ENCODE assay signal across 14 mouse cellular contexts in the genomic region with DNA sequence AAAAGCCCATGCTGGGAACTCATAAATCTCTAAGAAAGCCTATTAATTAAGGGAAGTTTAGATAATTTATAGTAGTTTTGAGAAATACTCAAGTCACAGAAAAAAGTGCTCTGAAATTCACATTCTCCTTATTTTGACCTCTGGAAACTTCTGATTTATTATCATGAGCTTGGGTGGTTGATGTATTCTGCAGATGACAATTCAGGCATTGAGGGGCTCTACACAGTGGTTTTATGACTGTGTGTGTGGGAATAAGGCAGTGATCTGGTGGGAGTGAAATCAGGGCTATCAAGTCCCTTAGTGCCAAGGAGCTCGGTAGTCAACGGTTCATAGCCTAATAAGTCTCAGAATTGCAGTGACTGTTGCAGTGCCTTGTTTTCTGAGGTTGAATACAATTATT.
"Had no signal": no experiment of that assay in that cellular context is flagged by ENCODE, and none has a peak within 500 bp of the region (broad histone marks: within the 10 kb centered on the region; RNA-seq: fewer than 3 reads in every experiment).

No protein-coding gene starts in this region.

- H3K27ac ChIP-seq: midbrain, embryonic 13.5 days; midbrain, embryonic 15.5 days; neural tube, embryonic 12.5 days; stomach, embryonic 15.5 days; stomach, postnatal 0 days had no signal

- H3K4me3 ChIP-seq: midbrain, embryonic 13.5 days; midbrain, embryonic 15.5 days; neural tube, embryonic 12.5 days; stomach, embryonic 15.5 days had no signal

- ATAC-seq: midbrain, embryonic 13.5 days; midbrain, embryonic 15.5 days had no signal

- DNase-seq: lung, adult 18-20 months; lung, embryonic 14.5 days; lung, postnatal 10 days; lung, postnatal 4 days; right cerebral cortex, postnatal 14 days; thymus, adult 2 months; thymus, postnatal 25 days; thymus, postnatal 4 days had no signal

- H3K36me3 ChIP-seq: midbrain, embryonic 13.5 days; midbrain, embryonic 15.5 days; neural tube, embryonic 12.5 days; stomach, embryonic 15.5 days had no signal

- H3K4me2 ChIP-seq: lung, embryonic 14.5 days; midbrain, embryonic 11.5 days; midbrain, embryonic 13.5 days; midbrain, embryonic 15.5 days; neural tube, embryonic 12.5 days; stomach, embryonic 15.5 days had no signal

- H3K4me1 ChIP-seq: midbrain, embryonic 13.5 days; midbrain, embryonic 15.5 days; neural tube, embryonic 12.5 days; stomach, embryonic 15.5 days had no signal

- H3K9me3 ChIP-seq: midbrain, embryonic 13.5 days; midbrain, embryonic 15.5 days; neural tube, embryonic 12.5 days; stomach, embryonic 15.5 days had no signal

- H3K9ac ChIP-seq: lung, embryonic 14.5 days; midbrain, embryonic 13.5 days; midbrain, embryonic 15.5 days; neural tube, embryonic 12.5 days; stomach, embryonic 15.5 days had no signal

- H3K27me3 ChIP-seq: midbrain, embryonic 13.5 days; midbrain, embryonic 15.5 days; neural tube, embryonic 12.5 days; stomach, embryonic 15.5 days had no signal
